Mouse (Mus musculus) embryonic facial prominence, embryonic 13.5 days (tissue): ENCODE measurements around the gene Gpatch8. TPM values are rescaled to one million over a fixed set of nuclear protein-coding genes. Genes with fewer than 3 reads are reported as not detected.

Experiments
- ATAC-seq: fragments of 200-750 bp; cut with Nextera tagmentation; 2 replicates; pipeline ENCODE4 v1.8.0; 2017; ENCODE audit warnings: low read depth; ENCODE audit not compliant: insufficient number of reproducible peaks, insufficient read depth, low FRiP score, low TSS enrichment
- H3K27ac ChIP-seq: fragments of 300-500 bp; sonication (generic); 2 replicates; pipeline ENCODE4 v1.5.1; 2015; ENCODE audit warnings: moderate library complexity, mild to moderate bottlenecking, inconsistent platforms
- H3K27me3 ChIP-seq: fragments of 300-500 bp; sonication (generic); 2 replicates; pipeline ENCODE4 v1.6.1; 2015; ENCODE audit warnings: mild to moderate bottlenecking, inconsistent platforms
- H3K36me3 ChIP-seq: fragments of 300-500 bp; sonication (generic); 2 replicates; pipeline ENCODE4 v1.6.1; 2015; ENCODE audit warnings: mild to moderate bottlenecking, inconsistent platforms
- H3K4me1 ChIP-seq: fragments of 300-500 bp; sonication (generic); 2 replicates; pipeline ENCODE4 v1.6.1; 2015; ENCODE audit warnings: inconsistent platforms
- H3K4me2 ChIP-seq: fragments of 300-500 bp; sonication (generic); 2 replicates; pipeline ENCODE4 v1.6.1; 2015; ENCODE audit warnings: moderate library complexity, mild to moderate bottlenecking, inconsistent platforms
- H3K4me3 ChIP-seq: fragments of 300-500 bp; sonication (generic); 2 replicates; pipeline ENCODE4 v1.5.1; 2015; ENCODE audit warnings: mild to moderate bottlenecking, inconsistent platforms
- H3K9ac ChIP-seq: fragments of 300-500 bp; sonication (generic); 2 replicates; pipeline ENCODE4 v1.6.1; 2015; ENCODE audit warnings: mild to moderate bottlenecking, inconsistent platforms
- H3K9me3 ChIP-seq: fragments of 300-500 bp; sonication (generic); 2 replicates; pipeline ENCODE4 v1.6.1; 2016; ENCODE audit warnings: inconsistent platforms
- WGBS: fragments of 180-500 bp; shearing (Covaris S2); methylation state at CpG from one replicate; pipeline ENCODE4 v1.1.7; 2015; ENCODE audit warnings: mixed read lengths; 5-methylcytosine and 5-hydroxymethylcytosine counted together
- polyA plus RNA-seq: library from polyadenylated mRNA; unstranded; fragments of >200 nt; fragmentation: Nextera tagmentation; extraction: Ambion mirVana; gene quantifications from 2 replicates; pipeline ENCODE4 v1.2.1, GENCODE M21; 2015

Gpatch8 gene
- polyA plus RNA-seq, 1 experiment from 2014 or later, result 84.0 TPM

DNA sequence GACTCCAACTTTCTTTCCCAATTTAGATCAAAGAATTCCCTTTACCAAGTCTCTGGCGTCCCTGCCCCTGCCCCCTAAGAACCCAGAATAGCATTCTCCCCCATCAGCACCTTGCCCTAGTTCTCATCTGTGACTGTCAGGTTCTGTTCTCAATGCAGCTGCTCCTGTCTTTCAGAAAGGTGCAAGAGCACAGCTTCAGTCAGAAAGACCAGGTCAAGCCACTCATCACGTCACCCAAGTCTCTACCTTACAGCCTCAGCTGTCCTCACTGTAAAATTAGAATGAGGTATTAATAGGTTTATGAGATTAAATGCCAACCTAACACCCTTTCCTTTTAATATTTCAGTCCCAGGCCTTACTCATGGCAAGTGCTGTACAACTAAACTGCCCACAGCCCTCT, 63.0 kb downstream of the Gpatch8 start:
- H3K9ac ChIP-seq, result no peak overlapping the region
- ATAC-seq, result no peak
- 89% methylated on average over 2 of the region's 2 CpGs for WGBS
- H3K4me1 ChIP-seq, result no peaks in the 10 kb centered on the region
- H3K27me3 ChIP-seq, result no peaks in the 10 kb centered on the region
- H3K36me3 ChIP-seq, result peaks cover 48% of the 10 kb centered on the region
- H3K27ac ChIP-seq, result no peak overlapping the region
- H3K4me2 ChIP-seq, result no peak overlapping the region
- H3K4me3 ChIP-seq, result no peak overlapping the region
- H3K9me3 ChIP-seq, result no peaks in the 10 kb centered on the region

DNA sequence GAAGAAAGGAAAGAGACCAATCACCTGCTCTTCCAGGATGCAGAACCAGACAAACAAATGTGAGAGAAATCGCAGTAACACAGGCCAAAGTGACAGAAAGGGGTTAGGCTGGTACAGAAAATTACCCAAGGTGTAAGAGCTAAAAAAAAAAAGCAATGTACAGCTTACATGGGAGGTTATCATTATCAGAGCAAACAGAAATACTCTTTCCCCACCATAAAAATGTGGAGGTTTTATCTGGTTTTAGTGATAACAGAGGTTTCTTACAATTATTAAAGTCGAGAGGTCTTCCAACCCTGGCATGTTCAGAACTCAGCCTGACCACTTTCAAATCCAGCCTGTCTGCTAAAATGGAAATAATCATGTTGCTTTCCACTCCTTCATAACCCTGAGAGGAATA, 68.3 kb downstream of the Gpatch8 start:
- H3K36me3 ChIP-seq, result peaks cover 39% of the 10 kb centered on the region
- no peak overlapping the region for H3K4me2 ChIP-seq
- no peaks in the 10 kb centered on the region for H3K4me1 ChIP-seq
- no peaks in the 10 kb centered on the region for H3K9me3 ChIP-seq
- no peak for ATAC-seq
- no peak overlapping the region for H3K4me3 ChIP-seq
- 94% methylated on average over 2 of the region's 2 CpGs for WGBS
- H3K27ac ChIP-seq, result no peak overlapping the region
- H3K9ac ChIP-seq, result no peak overlapping the region
- H3K27me3 ChIP-seq, result no peaks in the 10 kb centered on the region

DNA sequence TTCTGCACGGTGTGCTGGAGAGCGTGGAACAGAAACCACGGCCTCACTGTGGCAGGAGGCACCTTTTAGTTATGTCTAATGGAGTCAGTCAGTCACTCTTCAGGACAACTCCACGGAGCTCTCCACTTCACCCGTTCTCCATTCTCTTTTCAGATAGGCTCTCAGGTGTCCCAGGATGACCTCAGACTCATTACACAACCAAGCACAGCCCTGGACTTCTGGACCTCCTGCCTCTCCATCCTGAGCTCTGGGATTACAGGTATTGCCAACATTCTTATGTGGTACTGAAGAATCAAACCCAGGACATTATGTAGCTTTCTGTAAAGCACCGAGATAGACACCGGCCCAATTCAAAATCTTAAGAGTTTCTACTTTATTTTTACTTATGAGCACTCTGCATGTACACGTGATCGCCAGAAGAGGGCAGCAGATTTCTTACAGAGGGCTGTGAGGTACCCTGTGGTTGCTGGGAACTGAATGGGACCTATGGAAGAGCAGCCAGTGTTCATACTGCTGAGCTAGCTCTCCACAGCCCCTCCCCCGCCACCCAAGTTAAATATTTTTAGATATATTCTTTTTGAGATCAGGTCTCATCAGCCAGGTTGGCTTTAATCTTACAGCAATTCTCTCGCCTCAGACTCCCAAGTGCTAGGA, 69.3 kb downstream of the Gpatch8 start:
- Histone ChIP-seq H3K36me3 (peaks cover 36% of the 10 kb centered on the region), H3K4me3 (no peak overlapping the region), H3K9me3 (no peaks in the 10 kb centered on the region), H3K9ac (no peak overlapping the region), H3K27me3 (no peaks in the 10 kb centered on the region), H3K4me1 (no peaks in the 10 kb centered on the region), H3K4me2 (no peak overlapping the region), H3K27ac (no peak overlapping the region)
- 68% methylated on average over 11 of the region's 11 CpGs for WGBS
- ATAC-seq, result no peak

DNA sequence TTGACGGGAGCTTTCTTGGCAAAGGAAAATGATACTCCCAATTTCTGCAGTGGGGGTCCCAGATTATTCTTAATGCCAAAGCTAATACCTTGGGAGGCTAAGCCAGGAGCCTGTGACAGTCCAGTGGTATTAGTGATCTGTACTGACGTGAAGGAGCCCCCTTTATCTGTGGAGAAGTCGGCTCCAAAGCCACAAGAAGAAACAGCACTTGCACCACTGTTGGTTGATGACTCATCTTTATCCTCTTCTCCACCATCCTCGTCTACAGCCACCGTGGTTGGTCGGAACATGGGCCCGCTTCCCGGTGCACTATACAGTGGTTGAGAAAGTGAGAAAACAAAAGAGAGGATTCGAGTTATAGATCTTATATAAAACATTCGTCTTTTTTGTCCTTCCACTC, 74.4 kb downstream of the Gpatch8 start:
- Histone ChIP-seq H3K27me3 (no peaks in the 10 kb centered on the region), H3K4me1 (no peaks in the 10 kb centered on the region), H3K36me3 (peaks cover 75% of the 10 kb centered on the region), H3K4me3 (no peak overlapping the region), H3K9ac (no peak overlapping the region), H3K27ac (no peak overlapping the region), H3K9me3 (no peaks in the 10 kb centered on the region), H3K4me2 (no peak overlapping the region)
- WGBS, result 91% methylated on average over 10 of the region's 10 CpGs
- ATAC-seq, result no peak

DNA sequence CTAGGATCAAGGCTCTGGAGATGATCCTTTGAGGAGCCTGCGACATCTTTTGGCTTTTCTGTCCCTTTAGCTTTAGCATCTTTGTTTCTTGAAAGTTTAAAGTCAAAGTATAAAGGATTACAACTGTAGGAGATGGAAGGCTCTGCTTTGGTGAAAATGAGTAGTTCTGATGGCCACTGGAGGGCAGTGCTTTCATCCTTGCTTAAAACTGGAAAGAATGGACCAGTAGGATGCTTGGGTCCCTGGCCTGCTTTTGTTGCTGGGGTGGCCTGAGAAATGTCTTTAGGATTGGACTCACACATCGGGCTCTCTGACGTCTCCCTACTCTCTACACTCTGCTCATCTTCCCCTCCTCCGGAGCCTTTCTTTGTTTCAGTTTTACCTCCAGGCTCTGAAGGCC, 75.3 kb downstream of the Gpatch8 start:
- H3K4me3 ChIP-seq, result no peak overlapping the region
- no peak overlapping the region for H3K9ac ChIP-seq
- H3K9me3 ChIP-seq, result no peaks in the 10 kb centered on the region
- H3K4me2 ChIP-seq, result no peak overlapping the region
- ATAC-seq, result no peak
- 79% methylated on average over 4 of the region's 4 CpGs for WGBS
- H3K27ac ChIP-seq, result no peak overlapping the region
- H3K27me3 ChIP-seq, result no peaks in the 10 kb centered on the region
- H3K4me1 ChIP-seq, result no peaks in the 10 kb centered on the region
- H3K36me3 ChIP-seq, result peaks cover 75% of the 10 kb centered on the region

DNA sequence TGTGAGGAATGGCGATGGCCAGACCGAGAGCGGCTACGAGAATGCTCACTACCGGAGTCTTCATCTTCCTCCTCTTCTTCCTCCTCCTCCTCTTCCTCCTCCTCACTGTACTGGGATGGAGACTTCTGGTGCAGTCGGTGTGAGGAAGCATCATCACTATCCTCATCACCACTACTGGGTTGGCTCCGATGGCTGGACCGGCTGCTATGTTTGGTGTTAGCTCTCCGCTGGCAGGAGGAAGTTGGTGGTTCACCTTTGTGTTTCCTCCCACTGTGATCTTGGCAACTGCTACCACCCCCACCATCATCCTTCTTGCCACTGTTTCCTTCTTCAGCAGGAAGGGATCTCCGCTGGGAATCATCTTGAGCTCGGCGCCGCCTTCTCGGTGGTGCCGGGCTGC, 76.1 kb downstream of the Gpatch8 start:
- Histone ChIP-seq H3K27ac (no peak overlapping the region), H3K27me3 (no peaks in the 10 kb centered on the region), H3K9ac (no peak overlapping the region), H3K36me3 (peaks cover 74% of the 10 kb centered on the region), H3K4me3 (no peak overlapping the region), H3K4me1 (no peaks in the 10 kb centered on the region), H3K9me3 (no peaks in the 10 kb centered on the region), H3K4me2 (no peak overlapping the region)
- 95% methylated on average over 15 of the region's 15 CpGs for whole genome bisulfite sequencing
- no peak for ATAC-seq

DNA sequence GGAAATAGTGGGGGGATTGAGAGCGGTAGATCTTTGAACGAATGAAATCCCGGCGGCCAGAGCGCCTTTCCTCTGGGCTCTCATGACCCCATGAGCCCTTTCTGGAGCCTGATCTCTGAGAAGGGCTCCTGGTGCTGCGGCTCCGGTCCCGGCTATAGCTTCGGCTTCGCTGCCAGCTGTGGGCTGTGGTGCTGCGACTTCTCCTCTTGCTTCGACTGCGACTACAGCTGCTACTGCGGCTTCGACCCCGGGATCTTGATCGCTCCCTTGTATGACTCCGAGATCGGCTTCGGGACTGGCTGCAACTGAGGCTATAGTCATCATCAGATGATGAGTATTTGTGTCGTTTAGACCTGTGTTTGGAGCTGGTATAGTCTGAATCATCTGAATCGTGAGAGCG, 76.6 kb downstream of the Gpatch8 start:
- H3K36me3 ChIP-seq, result peaks cover 74% of the 10 kb centered on the region

DNA sequence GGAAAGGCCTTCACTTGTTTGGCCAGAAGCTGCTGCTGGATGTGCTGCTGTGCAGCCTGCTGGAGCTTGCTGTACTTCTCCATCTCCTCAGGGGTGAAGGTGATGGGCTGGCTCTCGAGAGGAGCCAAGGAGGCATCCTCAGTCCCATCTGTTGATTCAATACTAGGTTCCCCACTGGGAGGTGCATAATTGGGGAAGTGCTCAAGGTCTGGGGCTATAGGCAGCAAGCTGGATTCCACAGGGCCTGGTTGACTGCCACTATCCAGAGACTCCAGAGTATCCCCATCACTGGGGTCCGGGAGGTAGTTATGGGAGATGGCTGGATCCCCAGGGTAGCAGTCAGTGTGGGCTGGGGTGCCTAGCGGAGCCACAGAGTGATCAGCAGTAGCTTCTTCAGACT, 77.5 kb downstream of the Gpatch8 start:
- no peak overlapping the region for H3K4me2 ChIP-seq
- no peak overlapping the region for H3K4me3 ChIP-seq
- WGBS, result 93% methylated on average over 3 of the region's 3 CpGs

More for the DNA sequence above, 76.6 kb downstream of the Gpatch8 start:
- H3K27me3 ChIP-seq, result no peaks in the 10 kb centered on the region
- no peaks in the 10 kb centered on the region for H3K9me3 ChIP-seq
- no peak overlapping the region for H3K4me2 ChIP-seq
- H3K27ac ChIP-seq, result no peak overlapping the region
- H3K4me1 ChIP-seq, result no peaks in the 10 kb centered on the region
- H3K9ac ChIP-seq, result no peak overlapping the region
- 96% methylated on average over 23 of the region's 23 CpGs for WGBS
- no peak overlapping the region for H3K4me3 ChIP-seq
- no peak for ATAC-seq

DNA sequence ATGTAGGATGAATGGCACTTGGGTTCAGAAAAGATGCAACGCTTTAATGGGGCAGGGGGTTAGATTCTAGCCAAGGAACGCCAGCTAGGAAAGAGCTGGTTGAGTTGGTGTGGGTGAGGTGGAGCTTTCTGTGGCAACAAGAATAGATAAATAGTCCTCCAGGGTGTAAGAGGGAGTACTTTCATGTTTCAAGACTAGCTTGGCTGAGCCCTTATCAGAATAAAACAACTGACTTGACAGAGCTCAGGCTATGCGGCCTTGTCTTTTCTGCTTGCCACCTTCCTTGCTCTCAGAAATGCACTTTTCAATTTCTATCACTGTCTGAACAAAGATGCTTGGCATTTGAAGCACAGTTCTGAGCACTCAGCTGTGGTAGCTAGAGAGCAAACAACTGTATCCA, 81.2 kb downstream of the Gpatch8 start:
- WGBS, result 97% methylated on average over 3 of the region's 3 CpGs
- H3K4me2 ChIP-seq, result no peak overlapping the region
- H3K27me3 ChIP-seq, result no peaks in the 10 kb centered on the region
- no peak for ATAC-seq
- no peak overlapping the region for H3K27ac ChIP-seq
- no peaks in the 10 kb centered on the region for H3K4me1 ChIP-seq
- H3K36me3 ChIP-seq, result peaks cover 46% of the 10 kb centered on the region
- H3K9ac ChIP-seq, result no peak overlapping the region
- no peaks in the 10 kb centered on the region for H3K9me3 ChIP-seq
- no peak overlapping the region for H3K4me3 ChIP-seq

More for the DNA sequence above, 77.5 kb downstream of the Gpatch8 start:
- H3K4me1 ChIP-seq, result no peaks in the 10 kb centered on the region
- no peaks in the 10 kb centered on the region for H3K27me3 ChIP-seq
- no peaks in the 10 kb centered on the region for H3K9me3 ChIP-seq
- peaks cover 71% of the 10 kb centered on the region for H3K36me3 ChIP-seq
- no peak for ATAC-seq
- 0 out of 2 replicates have a peak overlapping the region, but pooled peaks have one; percentile 27 for H3K9ac ChIP-seq
- H3K27ac ChIP-seq, result no peak overlapping the region

DNA sequence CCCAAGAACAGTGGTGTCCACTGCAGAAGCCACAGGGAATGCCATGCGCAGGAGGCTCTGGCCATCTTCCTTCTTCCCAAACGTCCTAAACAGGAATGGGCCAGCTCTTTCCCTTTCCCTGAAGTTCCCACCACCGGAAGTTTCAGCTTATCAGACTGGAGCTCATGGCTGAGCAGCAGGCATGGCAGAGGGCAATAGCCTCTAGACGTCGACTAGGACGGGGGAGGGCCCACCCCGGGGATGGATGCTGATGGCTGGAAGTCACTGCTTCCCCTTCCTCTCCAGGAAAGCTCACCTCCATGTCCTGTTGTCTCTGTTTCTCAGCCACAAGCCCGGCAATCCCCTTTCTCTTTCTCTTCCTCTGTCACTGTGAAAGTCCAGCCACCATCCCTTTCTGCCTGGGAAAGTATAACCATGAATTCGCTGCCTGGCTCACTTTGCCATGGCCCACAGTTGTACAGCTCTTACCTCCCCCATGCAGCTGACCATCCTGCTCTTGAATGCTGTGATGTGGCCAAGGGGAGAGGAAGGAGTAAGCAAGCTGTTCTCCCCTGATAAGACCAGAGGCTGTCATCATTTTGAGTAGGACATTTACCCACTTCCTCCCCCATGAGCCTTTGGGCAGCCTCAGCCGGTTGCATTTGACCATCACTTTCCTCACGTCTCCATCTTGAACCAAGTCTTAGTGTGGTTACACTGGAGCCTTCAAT, 86.4 kb downstream of the Gpatch8 start, which contains the start of gene Itga2b:
Itga2b (minus strand) TSS at position 475 of the 710 bp plus-strand sequence.
- ATAC-seq, result no peak
- H3K36me3 ChIP-seq, result peaks cover under 1% of the 10 kb centered on the region; the same call in 1 of the 2 replicates
- peaks cover 22% of the 10 kb centered on the region for H3K4me1 ChIP-seq
- H3K4me2 ChIP-seq, result no peak within 1 kb of the TSS
- no peaks in the 10 kb centered on the region for H3K9me3 ChIP-seq
- H3K27ac ChIP-seq, result peak within 1 kb of the TSS; percentile 39; the same call in 1 of the 2 replicates
- no peak within 1 kb of the TSS for H3K4me3 ChIP-seq
- H3K9ac ChIP-seq, result no peak within 1 kb of the TSS
- H3K27me3 ChIP-seq, result peaks cover 2% of the 10 kb centered on the region
- WGBS, result 68% methylated on average over 11 of the region's 11 CpGs

DNA sequence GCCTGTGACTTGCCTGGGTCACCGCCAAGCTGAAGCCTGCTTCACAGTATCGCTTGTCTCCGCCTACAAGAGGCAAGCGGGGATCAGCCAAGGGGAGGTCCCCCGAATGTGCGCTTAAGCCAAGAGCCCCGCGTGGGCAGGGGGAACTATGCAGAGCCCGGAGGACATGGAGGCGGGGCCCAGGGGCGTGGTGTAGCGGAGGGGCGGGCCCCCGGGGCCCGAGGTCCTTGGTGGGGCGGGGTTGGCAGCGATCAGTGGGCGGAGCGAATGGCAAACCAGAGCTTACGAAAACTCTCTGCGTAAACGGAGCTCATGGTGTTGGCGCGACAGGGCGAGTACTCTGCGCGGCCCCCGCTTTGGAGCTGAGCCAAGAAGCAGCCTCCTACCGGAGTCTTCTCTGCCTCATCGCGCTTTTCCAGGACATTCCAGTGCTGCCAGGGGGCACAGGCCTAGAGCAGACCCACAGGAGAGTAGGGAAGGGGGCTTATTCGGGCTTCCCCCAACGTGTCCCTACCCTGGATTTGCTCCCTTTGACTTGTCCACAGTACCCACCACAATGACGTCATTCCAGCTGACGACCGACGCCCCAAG, 89.1 kb downstream of the Gpatch8 start:
- H3K9me3 ChIP-seq, result no peaks in the 10 kb centered on the region
- no peaks in the 10 kb centered on the region for H3K36me3 ChIP-seq
- WGBS, result under 1% methylated on average over 37 of the region's 37 CpGs
- H3K4me2 ChIP-seq, result peak overlapping the region; percentile 84
- peaks cover 6% of the 10 kb centered on the region for H3K27me3 ChIP-seq
- H3K27ac ChIP-seq, result peak overlapping the region; percentile 85
- H3K4me3 ChIP-seq, result peak overlapping the region; percentile 47
- H3K4me1 ChIP-seq, result peaks cover 22% of the 10 kb centered on the region
- H3K9ac ChIP-seq, result peak overlapping the region; percentile 73
- ATAC-seq, result peak; percentile 89
